Mouse (Mus musculus) MEL-GATA-1-ER (cell line): Measurements from ENCODE around the gene Vpreb1.
"Not testable (repeated sequence)": the region's sequence is repeated elsewhere in the genome, so short reads cannot be mapped to it uniquely, and the experiment has no call there.

Experiments
- DNase-seq: peaks from one replicate; pipeline ENCODE4 v3.0.0-alpha.2; 2012; ENCODE audit warnings: low read depth; ENCODE audit errors: extremely low read depth

Vpreb1 gene

GRCm38 (mm10) chr16:16856054-16856453, 14.6 kb downstream of the Vpreb1 start:
- not testable (repeated sequence) for DNase-seq

- DNase-seq, result no peak
These were observed 15.1 kb downstream of the Vpreb1 start for GRCm38 (mm10) chr16:16855541-16855940.

- no peak for DNase-seq
These were observed 15.8 kb downstream of the Vpreb1 start for GRCm38 (mm10) chr16:16854836-16855235.

- no peak for DNase-seq
These were observed 18.2 kb downstream of the Vpreb1 start for GRCm38 (mm10) chr16:16852411-16852810.

GRCm38 (mm10) chr16:16849196-16849595, 21.4 kb downstream of the Vpreb1 start:
- DNase-seq, result no peak

- DNase-seq, result no peak
These were observed 41.0 kb downstream of the Vpreb1 start for GRCm38 (mm10) chr16:16829671-16830070.

- no peak for DNase-seq
These were observed 41.7 kb downstream of the Vpreb1 start, which contains the start of gene Spag6l for GRCm38 (mm10) chr16:16828757-16829615. TSS of gene Spag6l (minus strand) at chr16:16829456.

GRCm38 (mm10) chr16:16826223-16826622, 44.4 kb downstream of the Vpreb1 start:
- no peak for DNase-seq

GRCm38 (mm10) chr16:16825476-16825875, 45.2 kb downstream of the Vpreb1 start:
- DNase-seq, result no peak
